Comparison of ENCODE assay signal across 13 mouse cellular contexts in the genomic region with DNA sequence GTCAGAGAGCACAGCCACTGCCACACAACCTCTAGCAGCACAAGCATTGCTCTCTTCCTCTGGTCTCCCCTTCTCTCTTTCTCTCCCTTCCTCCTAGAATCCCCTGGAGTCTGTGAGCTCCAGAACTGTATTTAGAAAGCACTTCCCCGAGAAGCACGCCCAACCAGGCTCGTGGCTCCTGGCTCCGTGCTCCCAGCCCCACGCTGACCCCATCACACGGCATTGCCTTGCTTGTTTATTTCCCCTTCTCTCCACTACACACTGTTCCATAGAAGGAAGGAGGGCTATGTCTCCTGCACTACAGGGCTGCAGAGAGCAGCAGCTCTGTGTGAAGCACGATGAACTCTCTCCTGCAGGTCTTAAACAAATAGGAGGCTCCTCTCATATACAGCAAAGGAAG. TPM values are rescaled to one million over a fixed set of nuclear protein-coding genes. Genes with fewer than 3 reads are reported as not detected.
DNase-seq lines count a peak whose midpoint lies in the region; ATAC-seq and TF ChIP-seq lines count a peak whose summit lies in the region.
"Had no signal": no experiment of that assay in that cellular context is flagged by ENCODE, and none has a peak within 500 bp of the region (broad histone marks: within the 10 kb centered on the region; RNA-seq: fewer than 3 reads in every experiment).

No protein-coding gene starts in this region.

- no peak overlapping the region for H3K4me2 ChIP-seq in heart, embryonic 11.5 days
- H3K4me2 ChIP-seq in intestine, embryonic 16.5 days (ENCODE audit: low read depth, low read length) = no peak overlapping the region
- no peak overlapping the region for H3K4me2 ChIP-seq in liver, postnatal 0 days (ENCODE audit: low read depth, low read length)
- H3K4me2 ChIP-seq: liver, embryonic 12.5 days had no signal

- H3K9me3 ChIP-seq in heart, embryonic 11.5 days (replicated peaks; ENCODE audit: control insufficient read depth, low read length) = no peaks in the 10 kb centered on the region
- no peaks in the 10 kb centered on the region for H3K9me3 ChIP-seq in intestine, embryonic 16.5 days (ENCODE audit: control insufficient read depth, low read length)
- H3K9me3 ChIP-seq in liver, postnatal 0 days (ENCODE audit: low read length) = no peaks in the 10 kb centered on the region
- H3K9me3 ChIP-seq in limb, embryonic 10.5 days (replicated peaks) = no peaks in the 10 kb centered on the region
- H3K9me3 ChIP-seq: hindbrain, embryonic 10.5 days; liver, embryonic 12.5 days had no signal

- peak; percentile 56 for DNase-seq in gastrocnemius, adult 18-20 months (ENCODE audit: low spot score)
- DNase-seq in gastrocnemius, postnatal 36 days = no peak
- no peak for DNase-seq in thymus, postnatal 14 days
- DNase-seq in liver, postnatal 0 days = no peak
- DNase-seq in limb, embryonic 10.5 days (ENCODE audit: low spot score) = no peak
- DNase-seq: cerebellum, adult 11-12 months; thymus, adult 18-20 months had no signal

- no peak overlapping the region for H3K4me3 ChIP-seq in bone marrow macrophage, adult 2 months (ENCODE audit: insufficient read depth, low read length)
- H3K4me3 ChIP-seq in heart, embryonic 11.5 days (ENCODE audit: low read depth, low read length) = no peak overlapping the region
- H3K4me3 ChIP-seq in intestine, embryonic 16.5 days (ENCODE audit: low read length) = no peak overlapping the region
- H3K4me3 ChIP-seq in liver, postnatal 0 days (ENCODE audit: low read depth, low read length) = no peak overlapping the region
- no peak overlapping the region for H3K4me3 ChIP-seq in limb, embryonic 10.5 days
- H3K4me3 ChIP-seq: hindbrain, embryonic 10.5 days; liver, embryonic 12.5 days; myocyte had no signal

- TF ChIP-seq POLR2A in bone marrow macrophage, adult 2 months (IDR thresholded peaks at IDR 0.05; ENCODE audit: borderline replicate concordance, low read depth, low read length) = no peak

- TF ChIP-seq CTCF in bone marrow macrophage, adult 2 months (IDR thresholded peaks at IDR 0.05; ENCODE audit: low read depth, low read length) = no peak
- no peak for TF ChIP-seq CTCF in liver, postnatal 0 days (IDR thresholded peaks at IDR 0.05; ENCODE audit: low read depth)

- intact Hi-C loops in gastrocnemius, postnatal 36 days (cut with DNase I) = no loop called here

- WGBS in heart, embryonic 11.5 days (ENCODE audit: insufficient replicate concordance) = 64% methylated on average over 7 of the region's 7 CpGs
- WGBS in intestine, embryonic 16.5 days = 57% methylated on average over 7 of the region's 7 CpGs
- 71% methylated on average over 7 of the region's 7 CpGs for WGBS in liver, postnatal 0 days (ENCODE audit: insufficient replicate concordance)
- WGBS in limb, embryonic 10.5 days = 78% methylated on average over 7 of the region's 7 CpGs

- no peak for ATAC-seq in heart, embryonic 11.5 days (replicated peaks; ENCODE audit: insufficient number of reproducible peaks, low FRiP score, low TSS enrichment)
- ATAC-seq in intestine, embryonic 16.5 days = peak; percentile 50
- ATAC-seq in liver, postnatal 0 days = no peak
- ATAC-seq: liver, embryonic 12.5 days had no signal

- no peak overlapping the region for H3K9ac ChIP-seq in heart, embryonic 11.5 days (ENCODE audit: low read depth, low read length)
- no peak overlapping the region for H3K9ac ChIP-seq in intestine, embryonic 16.5 days (ENCODE audit: low read depth, low read length)
- H3K9ac ChIP-seq in liver, postnatal 0 days (replicated peaks) = no peak overlapping the region
- H3K9ac ChIP-seq: liver, embryonic 12.5 days had no signal

- no peak for TF ChIP-seq EP300 in liver, postnatal 0 days (IDR thresholded peaks at IDR 0.05; ENCODE audit: low read depth)

- no peaks in the 10 kb centered on the region for H3K27me3 ChIP-seq in heart, embryonic 11.5 days (ENCODE audit: control insufficient read depth, insufficient read depth, low read length)
- no peaks in the 10 kb centered on the region for H3K27me3 ChIP-seq in intestine, embryonic 16.5 days (replicated peaks; ENCODE audit: control insufficient read depth, insufficient read depth, low read length)
- no peaks in the 10 kb centered on the region for H3K27me3 ChIP-seq in liver, postnatal 0 days (ENCODE audit: insufficient read depth, low read length)
- no peaks in the 10 kb centered on the region for H3K27me3 ChIP-seq in limb, embryonic 10.5 days (ENCODE audit: low read depth, poor library complexity, severe bottlenecking)
- H3K27me3 ChIP-seq: liver, embryonic 12.5 days had no signal

- peaks cover 33% of the 10 kb centered on the region for H3K4me1 ChIP-seq in bone marrow macrophage, adult 2 months (ENCODE audit: control insufficient read depth, insufficient read depth, low read length)
- peaks cover 9% of the 10 kb centered on the region; the same call in 1 of the 2 replicates for H3K4me1 ChIP-seq in heart, embryonic 11.5 days (ENCODE audit: control insufficient read depth, insufficient read depth, low read length)
- H3K4me1 ChIP-seq in intestine, embryonic 16.5 days (ENCODE audit: control insufficient read depth, insufficient read depth, low read length) = no peaks in the 10 kb centered on the region
- H3K4me1 ChIP-seq in liver, postnatal 0 days (ENCODE audit: insufficient read depth) = no peaks in the 10 kb centered on the region
- H3K4me1 ChIP-seq in limb, embryonic 10.5 days = no peaks in the 10 kb centered on the region
- H3K4me1 ChIP-seq: hindbrain, embryonic 10.5 days had no signal

- H3K36me3 ChIP-seq in heart, embryonic 11.5 days (ENCODE audit: control insufficient read depth, insufficient read depth, low read length) = no peaks in the 10 kb centered on the region; the same call in none of the 2 replicates
- no peaks in the 10 kb centered on the region for H3K36me3 ChIP-seq in intestine, embryonic 16.5 days (ENCODE audit: control insufficient read depth, insufficient read depth, low read length)
- H3K36me3 ChIP-seq in liver, postnatal 0 days (replicated peaks; ENCODE audit: insufficient read depth, low read length) = peaks cover 9% of the 10 kb centered on the region
- peaks cover 52% of the 10 kb centered on the region for H3K36me3 ChIP-seq in limb, embryonic 10.5 days

- H3K27ac ChIP-seq in bone marrow macrophage, adult 2 months (ENCODE audit: insufficient read depth, low read depth, low read length) = peak overlapping the region; percentile 61
- H3K27ac ChIP-seq in heart, embryonic 11.5 days (ENCODE audit: low read depth, low read length) = peak overlapping the region; percentile 22; the same call in 1 of the 2 replicates
- no peak overlapping the region for H3K27ac ChIP-seq in intestine, embryonic 16.5 days (ENCODE audit: low read length)
- H3K27ac ChIP-seq in liver, postnatal 0 days (ENCODE audit: low read depth) = no peak overlapping the region
- no peak overlapping the region for H3K27ac ChIP-seq in limb, embryonic 10.5 days
- H3K27ac ChIP-seq: hindbrain, embryonic 10.5 days; liver, embryonic 12.5 days had no signal

RNA-seq across cellular contexts. Expression of a gene that starts 8.6 kb away (rescaled TPM):
- 100 to 1,000 TPM; 233 to 274 TPM for total RNA-seq in gastrocnemius, adult 18-20 months (2021)
- total RNA-seq in gastrocnemius, postnatal 36 days (2021) = 100 to 1,000 TPM; 259 to 263 TPM
- 39.6 and 39.8 TPM in 2 replicates for polyA plus RNA-seq in bone marrow macrophage, adult 2 months (2012; ENCODE audit: insufficient read depth, insufficient read length, missing spikeins)
- polyA plus RNA-seq in heart, embryonic 11.5 days (2014; fragmentation: Nextera tagmentation; extraction: Ambion mirVana) = 187 and 189 TPM in 2 replicates
- 131 and 136 TPM in 2 replicates for polyA plus RNA-seq in intestine, embryonic 16.5 days (2015; fragmentation: Nextera tagmentation; extraction: Ambion mirVana)
- polyA plus RNA-seq in liver, postnatal 0 days (2015; fragmentation: Nextera tagmentation; extraction: Ambion mirVana) = 68.0 and 83.2 TPM in 2 replicates
- polyA plus RNA-seq in limb, embryonic 10.5 days (2016; fragmentation: Nextera tagmentation; extraction: Ambion mirVana) = 83.8 and 102 TPM in 2 replicates

RNA-seq across cellular contexts. Expression of a gene that starts 48.3 kb away (rescaled TPM):
- 100 to 1,000 TPM; 112 to 120 TPM for total RNA-seq in gastrocnemius, adult 18-20 months (2021)
- 100 to 1,000 TPM in 1 of 2 experiments, 10 to 100 TPM in 1; 94.2 to 104 TPM for total RNA-seq in gastrocnemius, postnatal 36 days (2021)
- polyA plus RNA-seq in bone marrow macrophage, adult 2 months (2012; ENCODE audit: insufficient read depth, insufficient read length, missing spikeins) = 241 and 280 TPM in 2 replicates
- 427 and 429 TPM in 2 replicates for polyA plus RNA-seq in heart, embryonic 11.5 days (2014; fragmentation: Nextera tagmentation; extraction: Ambion mirVana)
- polyA plus RNA-seq in intestine, embryonic 16.5 days (2015; fragmentation: Nextera tagmentation; extraction: Ambion mirVana) = 328 and 337 TPM in 2 replicates
- 129 and 139 TPM in 2 replicates for polyA plus RNA-seq in liver, postnatal 0 days (2015; fragmentation: Nextera tagmentation; extraction: Ambion mirVana)
- 452 and 454 TPM in 2 replicates for polyA plus RNA-seq in limb, embryonic 10.5 days (2016; fragmentation: Nextera tagmentation; extraction: Ambion mirVana)

Comparison
In these comparisons a context has a peak if more than half of its experiments do, and no peak if none do; other contexts are left out.
1. H3K27ac ChIP-seq: peak in bone marrow macrophage, adult 2 months (single experiment) and heart, embryonic 11.5 days (single experiment); none in intestine, embryonic 16.5 days (single experiment), liver, postnatal 0 days (single experiment) and limb, embryonic 10.5 days (single experiment).